Mouse (Mus musculus): ENCODE measurements at regions not wholly inside any gene's neighbourhood (a gene's known extent, or its start where the extent isn't known, plus 50 kb on each side); places are given as distances from the start of the nearest gene placed in this dataset.

DNA sequence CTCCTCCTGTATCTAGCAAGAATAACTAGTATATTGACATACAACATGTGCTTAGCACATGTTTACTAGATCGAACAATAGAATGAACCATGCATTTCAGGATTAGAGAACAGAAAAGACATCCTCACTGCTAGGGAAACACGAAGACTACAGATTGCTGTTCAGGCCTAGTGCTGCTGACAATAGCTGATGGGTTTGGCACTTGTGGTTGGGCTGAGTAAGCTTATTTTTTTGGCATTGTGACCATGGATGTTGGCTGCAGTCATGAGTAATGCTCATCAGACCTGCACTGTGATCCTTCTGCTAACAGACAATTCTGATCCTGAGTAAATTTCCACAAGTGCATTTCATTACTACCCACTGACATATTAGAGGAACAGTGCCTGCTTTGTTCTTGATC, 117.7 kb upstream of the Kcnip4 start:
- no peak for DNase-seq

DNA sequence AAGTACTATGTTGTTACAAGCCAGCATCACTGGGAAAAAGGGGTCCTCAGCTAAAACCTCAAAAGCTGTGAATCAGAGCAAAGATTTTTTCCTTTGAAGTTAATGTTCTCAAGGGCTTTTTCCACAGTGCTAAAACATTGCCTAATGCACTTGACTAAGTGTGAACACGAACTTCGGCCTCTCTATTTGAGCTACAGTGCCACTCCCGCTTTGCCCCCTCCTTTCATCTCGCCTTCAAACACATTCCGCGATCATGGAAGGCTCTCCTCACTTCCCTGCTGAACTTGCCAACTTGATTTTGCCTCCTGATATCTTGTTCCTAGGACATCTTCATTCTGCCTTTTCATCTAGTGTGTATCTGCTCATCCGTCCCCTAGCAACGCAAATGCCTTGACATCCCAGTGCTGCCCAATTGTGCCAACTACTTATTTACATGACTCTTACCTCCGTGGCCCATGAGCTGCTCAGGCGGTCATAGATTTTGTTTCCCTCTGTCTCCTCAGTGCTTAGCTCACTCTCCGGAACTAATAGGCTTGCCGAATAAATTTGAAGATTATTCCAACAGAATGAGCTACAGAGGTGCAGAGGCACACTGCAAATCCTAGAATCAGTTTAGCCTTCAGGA, 116.6 kb upstream of the Kcnip4 start:
- DNase-seq: no peak

DNA sequence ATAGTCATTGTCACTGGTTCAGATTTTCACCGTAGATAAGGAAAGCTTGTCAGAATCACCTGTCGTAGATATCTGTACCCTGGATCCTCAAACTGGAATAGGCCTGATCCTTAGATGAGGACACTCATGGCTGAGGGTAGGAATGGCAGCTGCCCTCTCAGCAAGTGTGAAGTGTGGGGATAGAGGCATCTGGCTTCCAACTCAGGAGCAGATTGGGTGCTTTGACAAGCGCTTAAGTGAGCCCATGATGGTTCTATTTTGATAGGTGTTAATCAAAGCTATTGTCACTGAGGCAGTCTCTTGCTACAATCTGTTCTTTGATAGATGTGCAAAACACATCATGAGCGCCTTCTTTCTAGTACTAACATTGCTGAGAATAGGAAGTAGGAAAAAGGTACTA, 114.9 kb upstream of the Kcnip4 start:
- no peak for DNase-seq

DNA sequence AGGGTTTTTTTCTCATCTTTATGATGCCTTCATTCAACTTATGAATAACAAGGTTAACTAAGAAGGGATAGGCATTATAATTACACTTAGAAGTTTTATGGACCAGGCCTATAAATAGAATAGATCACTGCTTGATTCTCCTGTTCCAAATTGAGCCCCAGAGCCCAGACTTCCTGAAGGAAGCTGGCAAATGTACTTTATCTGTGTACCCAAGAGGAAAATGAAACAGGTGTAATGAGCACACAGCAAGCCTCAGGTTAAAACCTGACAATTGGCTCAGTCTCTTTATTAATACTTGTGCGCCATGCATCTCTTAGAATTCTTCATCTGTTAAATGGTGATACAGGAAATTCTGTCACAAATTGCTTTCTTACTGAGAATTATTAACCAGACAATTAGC, 95.4 kb upstream of the Kcnip4 start:
- no peak for DNase-seq

DNA sequence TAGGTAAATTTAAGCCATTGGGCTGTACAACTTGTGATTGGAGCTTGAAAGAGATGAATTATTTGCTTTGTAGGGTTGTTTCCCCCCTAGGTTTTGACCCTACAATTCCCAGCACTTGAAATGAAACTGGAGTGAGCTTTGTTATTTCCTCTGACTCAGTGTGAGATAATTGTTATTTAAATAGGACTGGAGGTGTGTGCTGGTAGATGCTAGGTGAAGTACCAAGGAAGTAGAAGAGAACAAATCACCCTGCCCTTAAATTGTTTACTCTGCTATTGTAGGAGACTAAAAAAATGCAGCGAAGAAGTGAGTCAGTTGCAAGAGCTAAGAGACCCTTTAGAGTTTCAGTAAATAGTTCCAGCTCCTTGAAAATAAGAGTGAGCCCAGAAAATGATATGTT, 82.1 kb upstream of the Kcnip4 start:
- DNase-seq: no peak

DNA sequence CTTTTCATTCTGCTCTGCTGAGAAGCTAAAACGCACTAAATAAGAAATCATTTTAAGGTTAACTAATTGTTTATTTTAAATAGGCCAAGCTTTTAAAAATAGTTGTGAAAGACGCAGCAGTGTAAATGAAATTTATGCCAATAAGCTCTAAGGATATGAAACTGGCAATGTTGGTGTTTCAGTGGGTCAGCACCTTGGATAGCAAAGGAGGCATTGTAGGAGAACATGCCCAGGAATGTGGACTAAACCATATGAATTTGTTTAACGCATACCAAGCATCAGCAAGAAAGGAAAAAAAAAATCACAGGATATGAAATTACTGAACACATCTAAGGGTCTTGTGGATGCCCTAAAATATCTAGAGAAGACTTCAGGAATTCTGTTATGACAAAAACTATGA, 56.1 kb upstream of the Kcnip4 start:
- peak; percentile 4 for DNase-seq

DNA sequence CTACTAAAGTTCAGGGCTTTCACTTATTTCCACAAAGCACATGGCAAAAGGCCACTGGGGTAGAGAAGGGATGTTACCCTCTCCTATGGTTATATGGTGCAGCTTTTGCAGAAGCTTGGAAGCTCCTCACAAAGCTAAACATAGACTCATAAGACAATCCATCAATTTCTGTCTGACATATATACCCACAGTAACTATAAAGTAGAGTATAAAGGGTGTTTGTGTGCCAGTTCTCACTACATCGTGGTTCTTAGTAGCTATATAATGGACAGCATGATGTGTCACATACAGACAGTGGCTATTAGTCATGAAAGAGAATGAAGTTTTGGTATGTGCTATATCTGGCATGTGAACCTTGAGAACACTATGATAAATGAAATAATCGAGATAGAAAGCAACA, 51.2 kb upstream of the Kcnip4 start:
- no peak for DNase-seq

All from embryo, embryonic 11 days (tissue).